Mouse (Mus musculus): ENCODE results near the gene Gnai2.

The Gnai2 gene

GRCm38 (mm10) chr9:107657144-107657543, 22.0 kb upstream of the Gnai2 start:
- no peak for DNase-seq

- no peak for DNase-seq
Measured at GRCm38 (mm10) chr9:107654585-107654984, 19.4 kb upstream of the Gnai2 start.

- no peak for DNase-seq
Measured at GRCm38 (mm10) chr9:107653474-107653873, 18.3 kb upstream of the Gnai2 start.

GRCm38 (mm10) chr9:107650708-107651481, 15.7 kb upstream of the Gnai2 start:
- DNase-seq, result no peak

GRCm38 (mm10) chr9:107650225-107650624, 15.1 kb upstream of the Gnai2 start:
- DNase-seq, result no peak

- DNase-seq, result no peak
Measured at GRCm38 (mm10) chr9:107648767-107649166, 13.6 kb upstream of the Gnai2 start.

GRCm38 (mm10) chr9:107646975-107647374, 11.8 kb upstream of the Gnai2 start:
- no peak for DNase-seq

- DNase-seq, result peak; percentile 81 to 82
Measured at GRCm38 (mm10) chr9:107645577-107645976, 10.4 kb upstream of the Gnai2 start.

GRCm38 (mm10) chr9:107645153-107645510, 10.0 kb upstream of the Gnai2 start:
- DNase-seq, result no peak

- peak; percentile 93 to 95 for DNase-seq
Measured at GRCm38 (mm10) chr9:107644495-107645152, 9.5 kb upstream of the Gnai2 start.

GRCm38 (mm10) chr9:107643544-107644214, 8.5 kb upstream of the Gnai2 start:
- no peak for DNase-seq

GRCm38 (mm10) chr9:107641666-107642065, 6.5 kb upstream of the Gnai2 start:
- DNase-seq, result no peak

- no peak for DNase-seq
Measured at GRCm38 (mm10) chr9:107640257-107640772, 5.1 kb upstream of the Gnai2 start.

GRCm38 (mm10) chr9:107637070-107637469, 1.9 kb upstream of the Gnai2 start:
- no peak for DNase-seq

GRCm38 (mm10) chr9:107634406-107635278, 525 bp downstream of the Gnai2 start:
- DNase-seq, result no peak

GRCm38 (mm10) chr9:107633661-107634405, 1.3 kb downstream of the Gnai2 start:
- peak; percentile 45 to 46 for DNase-seq

GRCm38 (mm10) chr9:107633091-107633660, 2.0 kb downstream of the Gnai2 start:
- peak; percentile 39 to 51 for DNase-seq

GRCm38 (mm10) chr9:107632478-107632877, 2.7 kb downstream of the Gnai2 start:
- no peak for DNase-seq

GRCm38 (mm10) chr9:107631861-107632260, 3.3 kb downstream of the Gnai2 start:
- DNase-seq, result no peak

GRCm38 (mm10) chr9:107631311-107631826, 3.8 kb downstream of the Gnai2 start:
- DNase-seq, result no peak

- DNase-seq, result no peak
Measured at GRCm38 (mm10) chr9:107630576-107630975, 4.6 kb downstream of the Gnai2 start.
